Mouse (Mus musculus) embryonic fibroblast, embryonic 13.5 days (primary cell): ENCODE measurements around the gene Nrp2. TPM values are rescaled to one million over a fixed set of nuclear protein-coding genes. Genes with fewer than 3 reads are reported as not detected.

ENCODE experiments used
- H3K27ac ChIP-seq: 2 replicates; pipeline ENCODE4 v1.5.1; 2012; ENCODE audit warnings: low read length, control low read depth, inconsistent platforms; ENCODE audit not compliant: insufficient read depth
- H3K4me1 ChIP-seq: 2 replicates; pipeline ENCODE4 v1.6.1; 2011; ENCODE audit warnings: low read length; ENCODE audit not compliant: control insufficient read depth, insufficient read depth
- H3K4me3 ChIP-seq: 2 replicates; pipeline ENCODE4 v1.5.1; 2011; ENCODE audit warnings: mild to moderate bottlenecking, control low read depth, low read length; ENCODE audit not compliant: insufficient read depth
- CTCF ChIP-seq: IDR thresholded peaks from 2 replicates; pipeline ENCODE4 v1.5.1; 2011; ENCODE audit warnings: mild to moderate bottlenecking, control low read depth, low read length, moderate library complexity, borderline replicate concordance; ENCODE audit not compliant: insufficient read depth
- POLR2A ChIP-seq: IDR thresholded peaks from 2 replicates; pipeline ENCODE4 v1.6.1; 2011; ENCODE audit warnings: low read depth, mild to moderate bottlenecking, control low read depth, low read length, moderate library complexity
- polyA plus RNA-seq: library from polyadenylated mRNA; stranded (reverse); fragments of >200 nt; gene quantifications from 2 replicates; pipeline ENCODE4 v1.2.4, GENCODE M21; 2011; ENCODE audit warnings: low read depth; ENCODE audit not compliant: missing spikeins, insufficient read length

Gene Nrp2
- polyA plus RNA-seq, 1 experiment = 74.9 TPM

- peak overlapping the region; percentile 61 for H3K27ac ChIP-seq
- TF ChIP-seq POLR2A (no peak), CTCF (no peak)
- H3K4me1 ChIP-seq = peaks cover 23% of the 10 kb centered on the region
- H3K4me3 ChIP-seq = no peak overlapping the region
Measured at GRCm38 (mm10) chr1:62766766-62767165, 63.7 kb downstream of the Nrp2 start.

- TF ChIP-seq POLR2A = no peak
- TF ChIP-seq CTCF = no peak
- H3K27ac ChIP-seq = peak overlapping the region; percentile 61
- no peak overlapping the region for H3K4me3 ChIP-seq
- H3K4me1 ChIP-seq = peaks cover 23% of the 10 kb centered on the region
Measured at GRCm38 (mm10) chr1:62767611-62768010, 64.5 kb downstream of the Nrp2 start.

DNA sequence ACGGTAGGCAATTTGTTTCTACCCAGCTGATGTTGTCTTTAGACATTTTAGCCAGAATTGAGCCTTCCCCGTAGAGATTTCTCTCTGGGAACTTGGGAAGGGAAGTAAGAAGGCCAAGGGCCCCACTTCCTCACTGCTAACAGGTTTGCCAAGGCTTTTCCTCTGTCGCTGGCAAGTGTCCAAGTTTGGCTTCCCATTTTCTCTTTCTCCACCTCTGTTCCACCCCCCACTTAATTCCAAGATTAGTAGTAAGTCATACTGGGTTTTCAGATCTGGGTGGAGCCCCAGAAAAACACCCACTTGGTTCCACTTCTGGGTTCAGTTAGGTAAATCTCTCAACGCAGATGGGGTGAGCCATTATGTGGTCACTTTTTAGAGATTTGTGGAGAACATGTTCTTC, 67.5 kb downstream of the Nrp2 start:
- Histone ChIP-seq H3K4me3 (no peak overlapping the region), H3K27ac (0 out of 2 replicates have a peak overlapping the region, but pooled peaks have one; percentile 6), H3K4me1 (peaks cover 26% of the 10 kb centered on the region)
- TF ChIP-seq POLR2A (no peak), CTCF (no peak)

DNA sequence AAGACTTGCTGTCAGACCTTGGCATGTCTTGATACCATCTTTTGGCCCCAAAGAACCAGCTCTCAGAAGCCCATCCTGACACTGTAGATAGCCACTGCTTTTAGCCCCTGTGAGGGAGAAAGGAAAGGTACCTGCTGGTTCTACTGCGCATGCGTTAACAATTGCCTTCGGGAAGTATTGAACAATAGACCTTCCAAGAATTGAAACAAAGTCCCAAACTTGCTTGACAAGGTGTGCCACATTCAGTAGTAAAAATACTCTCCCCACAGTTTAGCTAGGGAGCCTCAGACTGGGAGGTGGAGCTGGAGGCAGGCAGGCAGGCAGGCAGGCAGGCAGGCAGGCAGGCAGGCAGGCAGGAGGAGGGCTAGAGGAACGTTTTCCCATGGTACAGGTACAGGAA, 69.3 kb downstream of the Nrp2 start:
- TF ChIP-seq CTCF (no peak), POLR2A (no peak)
- no peak overlapping the region for H3K4me3 ChIP-seq
- peaks cover 20% of the 10 kb centered on the region for H3K4me1 ChIP-seq
- H3K27ac ChIP-seq = no peak overlapping the region

GRCm38 (mm10) chr1:62773105-62773920, 70.2 kb downstream of the Nrp2 start:
- H3K27ac ChIP-seq = no peak overlapping the region
- TF ChIP-seq CTCF (no peak), POLR2A (no peak)
- H3K4me1 ChIP-seq = peaks cover 12% of the 10 kb centered on the region; the same call in 1 of the 2 replicates

DNA sequence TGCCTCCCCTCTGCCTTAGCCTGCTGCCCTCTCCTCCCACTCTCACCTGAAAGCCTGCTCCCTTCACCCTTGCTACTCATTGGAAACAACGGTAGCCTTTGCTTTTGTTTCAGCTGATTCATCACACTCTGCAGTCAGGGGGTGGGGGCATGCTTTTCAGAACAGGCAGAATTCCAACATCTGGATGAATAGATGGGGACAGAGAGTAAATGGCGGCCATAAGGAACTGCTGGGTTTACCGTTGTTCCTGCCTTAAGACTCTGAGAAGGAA, 70.8 kb downstream of the Nrp2 start:
- no peak overlapping the region for H3K4me3 ChIP-seq
- peaks cover 12% of the 10 kb centered on the region; the same call in 1 of the 2 replicates for H3K4me1 ChIP-seq
- TF ChIP-seq POLR2A (no peak), CTCF (no peak)
- peak overlapping the region; percentile 16; the same call in 1 of the 2 replicates for H3K27ac ChIP-seq

More at GRCm38 (mm10) chr1:62773105-62773920, 70.2 kb downstream of the Nrp2 start:
- H3K4me3 ChIP-seq = no peak overlapping the region

DNA sequence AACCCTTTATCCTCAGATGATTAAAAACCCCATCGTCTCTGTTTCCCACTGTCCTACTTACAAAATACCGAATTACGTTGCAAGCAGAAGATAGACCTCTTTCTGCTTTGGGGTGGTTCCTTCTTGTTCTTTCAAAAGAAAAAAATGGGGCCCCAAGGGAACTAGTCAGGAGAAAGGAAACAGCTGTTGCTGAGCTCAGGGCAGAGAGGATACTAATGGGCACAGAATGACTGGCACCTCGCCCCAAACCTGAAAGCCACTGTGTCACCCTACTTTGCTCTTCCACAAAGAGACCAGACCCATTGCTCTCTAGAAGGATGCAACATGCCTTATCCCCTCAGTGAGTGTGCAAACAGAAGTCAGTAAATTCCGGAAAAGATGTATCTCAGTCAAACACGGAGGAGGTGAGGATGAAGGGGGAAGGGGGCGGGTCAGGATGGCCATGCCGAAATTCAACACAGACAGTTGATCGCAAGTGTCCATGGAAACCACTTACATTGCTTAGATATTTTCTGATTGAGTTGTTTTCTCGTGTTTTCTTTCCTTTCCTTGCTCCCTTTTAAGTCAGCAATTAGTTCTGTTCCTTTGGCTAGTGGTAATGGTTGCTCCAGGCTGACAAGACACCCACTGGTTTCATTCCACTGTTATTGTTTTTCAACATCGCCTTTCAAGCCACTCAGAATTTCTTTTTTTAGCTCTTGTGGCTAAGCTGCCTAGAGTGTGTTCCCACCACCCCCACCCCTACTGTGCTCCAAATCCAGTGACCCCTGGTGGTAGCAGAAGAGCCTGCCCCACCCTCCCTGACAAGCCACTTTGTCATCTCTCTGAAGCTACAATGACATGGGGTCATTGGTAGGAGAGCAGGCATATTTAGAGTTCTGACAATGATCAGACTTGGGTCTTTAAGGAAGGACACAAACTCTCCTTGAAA, 71.5 kb downstream of the Nrp2 start:
- Histone ChIP-seq H3K4me3 (no peak overlapping the region), H3K4me1 (peaks cover 13% of the 10 kb centered on the region), H3K27ac (peak overlapping the region; percentile 16)
- TF ChIP-seq POLR2A = no peak
- TF ChIP-seq CTCF = no peak

GRCm38 (mm10) chr1:62777320-62778235, 74.5 kb downstream of the Nrp2 start:
- no peak overlapping the region for H3K4me3 ChIP-seq
- 0 out of 2 replicates have a peak overlapping the region, but pooled peaks have one; percentile 37 for H3K27ac ChIP-seq
- peaks cover 22% of the 10 kb centered on the region for H3K4me1 ChIP-seq
- TF ChIP-seq POLR2A = no peak
- TF ChIP-seq CTCF = no peak

GRCm38 (mm10) chr1:62778910-62779309, 75.8 kb downstream of the Nrp2 start:
- no peak overlapping the region for H3K4me3 ChIP-seq
- no peak overlapping the region for H3K27ac ChIP-seq
- no peak for TF ChIP-seq POLR2A
- no peak for TF ChIP-seq CTCF
- H3K4me1 ChIP-seq = peaks cover 22% of the 10 kb centered on the region
